Mouse (Mus musculus): ENCODE results near the gene Ankrd17.
A peak's percentile ranks its signal among the peaks of the same experiment; 100 is the strongest.

Gene Ankrd17

GRCm38 (mm10) chr5:90366121-90367066 is at the start of gene Ankrd17:
Gene Ankrd17 (minus strand): TSS chr5:90366577.
- DNase-seq (ENCODE audit: extremely low read depth, insufficient read length, low spot score): peak; percentile 96

GRCm38 (mm10) chr5:90414925-90415295 is 48.5 kb upstream of the Ankrd17 start:
- no peak for DNase-seq (ENCODE audit: extremely low read depth, insufficient read length, low spot score)

- DNase-seq (ENCODE audit: extremely low read depth, insufficient read length, low spot score): no peak
Measured at GRCm38 (mm10) chr5:90414142-90414924, 48.0 kb upstream of the Ankrd17 start.

- DNase-seq (ENCODE audit: extremely low read depth, insufficient read length, low spot score): no peak
Measured at GRCm38 (mm10) chr5:90405210-90405609, 38.8 kb upstream of the Ankrd17 start.

GRCm38 (mm10) chr5:90396817-90397216 is 30.4 kb upstream of the Ankrd17 start:
- DNase-seq (ENCODE audit: extremely low read depth, insufficient read length, low spot score): no peak

GRCm38 (mm10) chr5:90394322-90394721 is 27.9 kb upstream of the Ankrd17 start:
- no peak for DNase-seq (ENCODE audit: extremely low read depth, insufficient read length, low spot score)

GRCm38 (mm10) chr5:90393764-90394163 is 27.4 kb upstream of the Ankrd17 start:
- DNase-seq (ENCODE audit: extremely low read depth, insufficient read length, low spot score): no peak

- peak; percentile 3 for DNase-seq (ENCODE audit: extremely low read depth, insufficient read length, low spot score)
Measured at GRCm38 (mm10) chr5:90383080-90383479, 16.7 kb upstream of the Ankrd17 start.

- no peak for DNase-seq (ENCODE audit: extremely low read depth, insufficient read length, low spot score)
Measured at GRCm38 (mm10) chr5:90381458-90381857, 15.1 kb upstream of the Ankrd17 start.

GRCm38 (mm10) chr5:90373708-90374107 is 7.3 kb upstream of the Ankrd17 start:
- DNase-seq (ENCODE audit: extremely low read depth, insufficient read length, low spot score): no peak

- DNase-seq (ENCODE audit: extremely low read depth, insufficient read length, low spot score): no peak
Measured at GRCm38 (mm10) chr5:90370401-90370800, 4.0 kb upstream of the Ankrd17 start.

- DNase-seq (ENCODE audit: extremely low read depth, insufficient read length, low spot score): no peak
Measured at GRCm38 (mm10) chr5:90367067-90367303, 608 bp upstream of the Ankrd17 start, which contains the start of gene Gm9958. Gene Gm9958 (plus strand): TSS chr5:90367204.

- peak; percentile 71 for DNase-seq (ENCODE audit: extremely low read depth, insufficient read length, low spot score)
Measured at GRCm38 (mm10) chr5:90365141-90365951, 1.0 kb downstream of the Ankrd17 start.

- DNase-seq (ENCODE audit: extremely low read depth, insufficient read length, low spot score): peak; percentile 40
Measured at GRCm38 (mm10) chr5:90364526-90364925, 1.9 kb downstream of the Ankrd17 start.

GRCm38 (mm10) chr5:90355824-90356223 is 10.6 kb downstream of the Ankrd17 start:
- no peak for DNase-seq (ENCODE audit: extremely low read depth, insufficient read length, low spot score)

- DNase-seq (ENCODE audit: extremely low read depth, insufficient read length, low spot score): no peak
Measured at GRCm38 (mm10) chr5:90353552-90354317, 12.6 kb downstream of the Ankrd17 start.

- no peak for DNase-seq (ENCODE audit: extremely low read depth, insufficient read length, low spot score)
Measured at GRCm38 (mm10) chr5:90346877-90347276, 19.5 kb downstream of the Ankrd17 start.

GRCm38 (mm10) chr5:90340847-90341246 is 25.5 kb downstream of the Ankrd17 start:
- no peak for DNase-seq (ENCODE audit: extremely low read depth, insufficient read length, low spot score)

GRCm38 (mm10) chr5:90339953-90340343 is 26.4 kb downstream of the Ankrd17 start:
- no peak for DNase-seq (ENCODE audit: extremely low read depth, insufficient read length, low spot score)

All from 3134 (cell line).